Mouse (Mus musculus) embryonic facial prominence, embryonic 15.5 days (tissue): ENCODE results near the gene Dst. TPM values are rescaled to one million over a fixed set of nuclear protein-coding genes. Genes with fewer than 3 reads are reported as not detected.

Experiments used
- ATAC-seq: fragments of 200-750 bp; cut with Nextera tagmentation; 2 replicates; pipeline ENCODE4 v1.8.0; 2017; ENCODE audit warnings: low read depth, moderate TSS enrichment; ENCODE audit not compliant: insufficient number of reproducible peaks, low FRiP score, low TSS enrichment
- H3K27ac ChIP-seq: fragments of 300-500 bp; sonication (generic); replicated peaks from 2 replicates; pipeline ENCODE4 v1.5.1; 2015; ENCODE audit warnings: mild to moderate bottlenecking, inconsistent platforms
- H3K27me3 ChIP-seq: fragments of 300-500 bp; sonication (generic); 2 replicates; pipeline ENCODE4 v1.6.1; 2015; ENCODE audit warnings: inconsistent platforms
- H3K36me3 ChIP-seq: fragments of 300-500 bp; sonication (generic); 2 replicates; pipeline ENCODE4 v1.6.1; 2015; ENCODE audit warnings: mild to moderate bottlenecking, inconsistent platforms
- H3K4me1 ChIP-seq: fragments of 300-500 bp; sonication (generic); 2 replicates; pipeline ENCODE4 v1.6.1; 2015; ENCODE audit warnings: inconsistent platforms
- H3K4me2 ChIP-seq: fragments of 300-500 bp; sonication (generic); replicated peaks from 2 replicates; pipeline ENCODE4 v1.6.1; 2015; ENCODE audit warnings: mild to moderate bottlenecking, inconsistent platforms
- H3K4me3 ChIP-seq: fragments of 300-500 bp; sonication (generic); replicated peaks from 2 replicates; pipeline ENCODE4 v1.5.1; 2015; ENCODE audit warnings: mild to moderate bottlenecking, inconsistent platforms
- H3K9ac ChIP-seq: fragments of 300-500 bp; sonication (generic); 2 replicates; pipeline ENCODE4 v1.6.1; 2015; ENCODE audit warnings: inconsistent platforms
- H3K9me3 ChIP-seq: fragments of 300-500 bp; sonication (generic); replicated peaks from 2 replicates; pipeline ENCODE4 v1.6.1; 2016; ENCODE audit warnings: inconsistent platforms
- WGBS: fragments of 180-500 bp; shearing (Covaris S2); methylation state at CpG from one replicate; pipeline ENCODE4 v1.1.7; 2015; 5-methylcytosine and 5-hydroxymethylcytosine counted together
- microRNA-seq: library from miRNA; unstranded; fragments of <30 nt; microRNA quantifications from one replicate; pipeline ENCODE4, GENCODE M21; 2016; ENCODE audit warnings: borderline number of aligned reads
- polyA plus RNA-seq: library from polyadenylated mRNA; unstranded; fragments of >200 nt; fragmentation: Nextera tagmentation; extraction: Ambion mirVana; gene quantifications from 2 replicates; pipeline ENCODE4 v1.2.1, GENCODE M21; 2015

The Dst gene
- polyA plus RNA-seq, 1 experiment from 2014 or later: 22.8 TPM

- peaks cover 12% of the 10 kb centered on the region; the same call in 1 of the 2 replicates for H3K4me1 ChIP-seq
- H3K9ac ChIP-seq: no peak overlapping the region
- no peaks in the 10 kb centered on the region for H3K27me3 ChIP-seq
- H3K4me3 ChIP-seq: no peak overlapping the region
- H3K9me3 ChIP-seq: no peaks in the 10 kb centered on the region
- WGBS: 54% methylated on average over 7 of the region's 7 CpGs
- no peaks in the 10 kb centered on the region for H3K36me3 ChIP-seq
- ATAC-seq: no peak
- H3K27ac ChIP-seq: no peak overlapping the region
- H3K4me2 ChIP-seq: no peak overlapping the region
These were observed 416.2 kb downstream of the Dst start for GRCm38 (mm10) chr1:34324255-34324654.

GRCm38 (mm10) chr1:34328606-34329005, 420.6 kb downstream of the Dst start:
- Histone ChIP-seq H3K27ac (no peak overlapping the region), H3K4me1 (peaks cover 19% of the 10 kb centered on the region), H3K9me3 (no peaks in the 10 kb centered on the region), H3K36me3 (no peaks in the 10 kb centered on the region), H3K27me3 (no peaks in the 10 kb centered on the region), H3K9ac (no peak overlapping the region), H3K4me3 (no peak overlapping the region), H3K4me2 (no peak overlapping the region)
- no peak for ATAC-seq
- WGBS: 78% methylated on average over 6 of the region's 6 CpGs

GRCm38 (mm10) chr1:34331767-34332166, 423.7 kb downstream of the Dst start:
- Histone ChIP-seq H3K4me3 (no peak overlapping the region), H3K4me1 (peaks cover 16% of the 10 kb centered on the region), H3K36me3 (no peaks in the 10 kb centered on the region), H3K9me3 (no peaks in the 10 kb centered on the region), H3K27me3 (no peaks in the 10 kb centered on the region), H3K27ac (no peak overlapping the region), H3K9ac (no peak overlapping the region), H3K4me2 (no peak overlapping the region)
- WGBS: 35% methylated on average over 3 of the region's 3 CpGs
- no peak for ATAC-seq

Small RNA genes lying within 50 kb of the gene (microRNA-seq; reads per million reads assigned to microRNA genes)
- gene Mir6896: not detected

Other genes with a start within 250 kb of the Dst start
- gene Prim2, start 238.4 kb upstream of the Dst start, polyA plus RNA-seq: 30.3 and 30.5 TPM in 2 replicates
- gene Rab23, start 188.3 kb upstream of the Dst start, polyA plus RNA-seq: 28.1 and 28.2 TPM in 2 replicates
- 55.5 and 56.6 TPM in 2 replicates for gene Bag2, start 150.4 kb upstream of the Dst start, polyA plus RNA-seq
- gene Zfp451, start 93.6 kb upstream of the Dst start, polyA plus RNA-seq: 23.7 and 25.4 TPM in 2 replicates
- 0.98 and 2.0 TPM in 2 replicates for gene Bend6, start 409 bp upstream of the Dst start, polyA plus RNA-seq